Mouse (Mus musculus) midbrain, postnatal 0 days (tissue): Measurements from ENCODE around the gene Pcx. TPM values are rescaled to one million over a fixed set of nuclear protein-coding genes. Genes with fewer than 3 reads are reported as not detected.

Experiments
- ATAC-seq: fragments of 200-750 bp; cut with Nextera tagmentation; 2 replicates; pipeline ENCODE4 v1.8.0; 2017; ENCODE audit warnings: moderate number of reproducible peaks, mild to moderate bottlenecking, moderate TSS enrichment, moderate library complexity; ENCODE audit not compliant: low FRiP score
- DNase-seq: peaks from one replicate; pipeline ENCODE4 v3.0.0-alpha.2; 2015; ENCODE audit warnings: low spot score
- H3K27ac ChIP-seq: fragments of 300-500 bp; sonication (generic); 2 replicates; pipeline ENCODE4 v1.5.1; 2014; ENCODE audit warnings: low read depth, mild to moderate bottlenecking, low read length, mixed read lengths
- H3K27me3 ChIP-seq: fragments of 300-500 bp; sonication (generic); 2 replicates; pipeline ENCODE4 v1.6.1; 2014; ENCODE audit warnings: low read length, control low read depth, mixed read lengths; ENCODE audit not compliant: insufficient read depth
- H3K36me3 ChIP-seq: fragments of 300-500 bp; sonication (generic); 2 replicates; pipeline ENCODE4 v1.6.1; 2014; ENCODE audit warnings: low read length, control low read depth, mixed read lengths; ENCODE audit not compliant: insufficient read depth
- H3K4me1 ChIP-seq: fragments of 300-500 bp; sonication (generic); 2 replicates; pipeline ENCODE4 v1.6.1; 2014; ENCODE audit warnings: mild to moderate bottlenecking, control low read depth, antibody characterized with exemption, low read length, mixed read lengths; ENCODE audit not compliant: insufficient read depth
- H3K4me2 ChIP-seq: fragments of 300-500 bp; sonication (generic); 2 replicates; pipeline ENCODE4 v1.6.1; 2014; ENCODE audit warnings: low read depth, mild to moderate bottlenecking, low read length, mixed read lengths; ENCODE audit not compliant: poor library complexity, severe bottlenecking
- H3K4me3 ChIP-seq: fragments of 300-500 bp; sonication (generic); 2 replicates; pipeline ENCODE4 v1.5.1; 2014; ENCODE audit warnings: low read depth, mild to moderate bottlenecking, low read length, moderate library complexity
- H3K9ac ChIP-seq: fragments of 300-500 bp; sonication (generic); replicated peaks from 2 replicates; pipeline ENCODE4 v1.6.1; 2014; ENCODE audit warnings: mild to moderate bottlenecking, low read length, moderate library complexity, mixed read lengths; ENCODE audit not compliant: poor library complexity, severe bottlenecking
- H3K9me3 ChIP-seq: fragments of 300-500 bp; sonication (generic); 2 replicates; pipeline ENCODE4 v1.6.1; 2016; ENCODE audit warnings: low read length, control low read depth
- CTCF ChIP-seq: IDR thresholded peaks from 2 replicates; pipeline ENCODE4 v1.5.1; 2016; ENCODE audit warnings: antibody characterized with exemption, mild to moderate bottlenecking
- WGBS: fragments of 180-500 bp; shearing (Covaris S2); extraction: QIAGEN DNeasy Blood & Tissue Kit; methylation state at CpG from one replicate; pipeline ENCODE4 v1.1.7; 2014; 5-methylcytosine and 5-hydroxymethylcytosine counted together
- polyA plus RNA-seq: library from polyadenylated mRNA; unstranded; fragments of >200 nt; fragmentation: Nextera tagmentation; extraction: Ambion mirVana; gene quantifications from 2 replicates; pipeline ENCODE4 v1.2.1, GENCODE M21; 2015
- total RNA-seq: library from RNA; depleted of rRNA; stranded (reverse); fragments of >200 nt; gene quantifications from 2 replicates; pipeline ENCODE4 v1.2.3, GENCODE M21; 2014

Gene Pcx
- total and polyA plus RNA-seq, 2 experiments from 2014 or later, result 32.0 to 57.8 TPM

DNA sequence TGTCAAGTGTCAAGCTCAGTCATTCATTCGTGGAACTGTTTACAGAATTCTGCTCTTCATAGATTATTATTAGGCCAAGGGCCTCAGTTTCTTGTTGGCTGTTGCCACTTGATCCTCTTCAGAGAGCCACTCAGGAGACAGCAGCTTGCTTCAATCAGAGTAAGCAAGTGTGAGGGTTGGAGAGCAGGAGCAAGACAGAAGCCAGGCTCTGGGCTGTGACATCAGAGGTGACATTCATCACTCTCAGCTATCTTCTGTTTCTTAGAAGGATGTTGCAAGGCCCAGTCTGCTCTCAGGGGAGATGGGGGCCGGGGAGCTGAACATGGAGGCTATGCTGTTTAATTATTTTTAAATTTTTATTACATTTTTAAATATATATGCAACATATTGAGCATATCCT, 7.6 kb upstream of the Pcx start:
- H3K36me3 ChIP-seq, result no peaks in the 10 kb centered on the region
- no peaks in the 10 kb centered on the region for H3K4me1 ChIP-seq
- no peak for TF ChIP-seq CTCF
- no peak overlapping the region for H3K27ac ChIP-seq
- no peak for ATAC-seq
- H3K27me3 ChIP-seq, result no peaks in the 10 kb centered on the region
- no peak overlapping the region for H3K4me3 ChIP-seq
- 62% methylated on average over 2 of the region's 2 CpGs for WGBS
- no peak for DNase-seq
- H3K4me2 ChIP-seq, result no peak overlapping the region
- H3K9me3 ChIP-seq, result no peaks in the 10 kb centered on the region
- no peak overlapping the region for H3K9ac ChIP-seq

DNA sequence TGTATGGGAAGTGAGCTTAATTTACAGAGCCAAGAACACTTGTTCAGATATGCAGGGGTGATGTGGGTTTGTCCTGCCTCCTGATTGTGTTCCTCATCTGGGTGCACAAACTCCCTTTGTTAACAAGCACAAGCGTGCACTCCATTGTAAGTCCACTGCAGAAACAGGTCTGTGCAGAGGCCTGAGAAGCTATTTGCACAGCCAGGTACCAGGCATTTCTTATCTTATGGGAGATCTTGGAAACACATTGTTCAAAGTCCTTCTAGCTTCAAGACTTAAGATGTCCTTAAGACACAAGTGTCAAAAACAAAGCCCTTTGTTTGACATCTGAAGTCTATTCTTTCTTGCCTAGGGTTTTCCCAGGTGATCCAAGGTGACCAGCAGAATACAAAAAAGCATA, 5.4 kb upstream of the Pcx start:
- Histone ChIP-seq H3K27me3 (no peaks in the 10 kb centered on the region), H3K4me2 (no peak overlapping the region), H3K4me1 (no peaks in the 10 kb centered on the region), H3K4me3 (no peak overlapping the region), H3K36me3 (no peaks in the 10 kb centered on the region), H3K9ac (no peak overlapping the region), H3K9me3 (no peaks in the 10 kb centered on the region), H3K27ac (no peak overlapping the region)
- DNase-seq (no peak), ATAC-seq (no peak)
- WGBS, result 96% methylated on average over 1 of the region's 1 CpGs
- no peak for TF ChIP-seq CTCF

DNA sequence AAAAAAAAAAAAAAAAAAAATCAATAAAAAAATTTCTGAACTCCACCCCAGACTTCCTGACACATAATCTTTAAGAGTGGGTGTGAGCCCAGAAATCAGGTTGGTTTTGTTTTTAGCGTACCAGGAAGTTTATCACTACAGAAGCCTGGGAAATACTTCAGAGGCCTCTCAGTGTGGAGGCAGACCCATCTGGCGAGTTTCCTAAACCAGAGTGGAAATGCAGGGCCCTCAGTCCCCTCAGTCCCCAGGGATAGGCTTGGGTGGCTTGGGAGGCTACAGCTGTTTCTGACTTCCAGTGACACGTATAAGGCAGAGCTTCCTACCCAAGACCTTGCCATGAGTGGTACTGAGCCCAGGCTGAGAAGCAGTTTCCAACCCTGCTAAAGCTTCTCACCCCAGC, 2.5 kb upstream of the Pcx start:
- WGBS, result 62% methylated on average over 3 of the region's 3 CpGs
- Histone ChIP-seq H3K4me1 (no peaks in the 10 kb centered on the region), H3K9me3 (no peaks in the 10 kb centered on the region), H3K9ac (no peak overlapping the region), H3K4me3 (no peak overlapping the region), H3K27ac (no peak overlapping the region), H3K36me3 (no peaks in the 10 kb centered on the region), H3K27me3 (no peaks in the 10 kb centered on the region), H3K4me2 (no peak overlapping the region)
- ATAC-seq (no peak), DNase-seq (no peak)
- TF ChIP-seq CTCF, result no peak

DNA sequence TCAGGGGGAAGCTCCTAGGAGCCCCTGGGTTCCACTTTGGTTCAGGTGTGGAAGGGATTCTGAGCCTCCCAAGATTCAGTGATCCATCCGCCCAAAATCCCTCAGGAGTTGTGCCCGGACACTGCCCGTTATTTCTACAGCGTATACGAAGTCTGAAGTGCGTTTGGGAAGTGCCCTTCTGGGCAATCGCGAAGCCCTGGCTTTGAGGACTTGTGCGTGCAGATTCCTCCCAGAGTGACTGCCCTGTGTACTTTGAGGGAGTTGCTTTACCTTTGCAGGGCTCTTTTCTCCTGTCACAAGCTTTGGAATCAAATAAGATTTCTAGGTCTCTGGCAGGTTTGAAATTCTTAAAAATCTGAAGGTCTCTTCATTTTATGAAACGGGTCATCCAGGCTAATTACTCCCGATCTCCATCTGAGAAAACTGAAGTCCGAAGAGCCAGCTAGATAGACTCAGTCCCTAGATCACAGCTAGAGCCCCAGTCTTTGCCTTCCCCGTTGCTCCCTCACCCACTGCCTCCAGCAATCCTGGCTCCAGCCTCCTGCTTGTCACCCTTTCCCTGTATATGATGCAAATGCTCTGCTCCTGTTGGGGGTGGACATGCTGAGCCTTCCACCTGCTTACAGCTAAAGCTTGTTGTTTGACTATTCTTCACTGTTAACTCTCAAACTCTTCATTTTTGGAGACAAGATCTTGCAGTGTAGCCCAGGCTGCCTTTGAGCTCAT, 1.0 kb downstream of the Pcx start:
- H3K36me3 ChIP-seq, result no peaks in the 10 kb centered on the region
- ATAC-seq, result no peak
- H3K4me1 ChIP-seq, result no peaks in the 10 kb centered on the region
- H3K4me2 ChIP-seq, result peak overlapping the region; percentile 84
- WGBS, result 10% methylated on average over 13 of the region's 13 CpGs
- no peak for DNase-seq
- H3K4me3 ChIP-seq, result peak overlapping the region; percentile 70
- H3K27me3 ChIP-seq, result no peaks in the 10 kb centered on the region
- no peak overlapping the region for H3K27ac ChIP-seq
- no peaks in the 10 kb centered on the region for H3K9me3 ChIP-seq
- peak overlapping the region; percentile 51; the same call in 1 of the 2 replicates for H3K9ac ChIP-seq
- TF ChIP-seq CTCF, result no peak

DNA sequence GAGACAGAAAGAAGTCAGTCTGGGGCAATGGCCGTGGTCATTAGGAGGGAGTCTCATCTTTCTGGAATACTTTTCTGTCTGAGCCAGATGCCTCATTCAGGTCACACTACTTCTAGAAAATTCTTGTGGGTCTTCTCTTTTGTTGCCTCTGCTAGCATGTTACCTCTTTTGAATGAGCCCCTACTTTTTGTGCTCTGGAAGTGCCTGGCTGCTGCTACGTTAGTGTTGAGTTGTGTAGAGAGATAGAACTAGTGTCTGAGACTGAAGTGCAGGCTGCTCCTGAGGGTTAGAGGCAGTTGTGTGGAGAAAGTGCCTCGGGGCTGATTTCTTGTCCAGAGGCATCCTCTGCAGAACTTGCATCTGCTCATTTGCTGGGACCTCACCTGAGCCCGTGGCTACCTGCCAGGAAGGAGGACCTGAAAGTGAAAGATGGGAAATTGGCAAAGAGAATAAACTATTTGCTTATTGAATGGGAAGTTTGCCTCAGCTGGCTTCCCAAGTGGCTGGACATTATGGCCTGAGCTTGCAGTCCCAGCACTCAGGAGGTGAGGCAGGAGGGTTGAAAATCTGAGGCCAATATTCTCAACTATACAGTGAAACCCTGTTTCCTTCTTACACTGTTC, 3.1 kb downstream of the Pcx start:
- H3K36me3 ChIP-seq, result no peaks in the 10 kb centered on the region
- H3K27ac ChIP-seq, result no peak overlapping the region
- H3K9ac ChIP-seq, result no peak overlapping the region
- H3K9me3 ChIP-seq, result no peaks in the 10 kb centered on the region
- 70% methylated on average over 4 of the region's 4 CpGs for WGBS
- H3K4me3 ChIP-seq, result no peak overlapping the region
- TF ChIP-seq CTCF, result no peak
- H3K4me1 ChIP-seq, result no peaks in the 10 kb centered on the region
- DNase-seq (no peak), ATAC-seq (no peak)
- no peak overlapping the region for H3K4me2 ChIP-seq
- no peaks in the 10 kb centered on the region for H3K27me3 ChIP-seq

DNA sequence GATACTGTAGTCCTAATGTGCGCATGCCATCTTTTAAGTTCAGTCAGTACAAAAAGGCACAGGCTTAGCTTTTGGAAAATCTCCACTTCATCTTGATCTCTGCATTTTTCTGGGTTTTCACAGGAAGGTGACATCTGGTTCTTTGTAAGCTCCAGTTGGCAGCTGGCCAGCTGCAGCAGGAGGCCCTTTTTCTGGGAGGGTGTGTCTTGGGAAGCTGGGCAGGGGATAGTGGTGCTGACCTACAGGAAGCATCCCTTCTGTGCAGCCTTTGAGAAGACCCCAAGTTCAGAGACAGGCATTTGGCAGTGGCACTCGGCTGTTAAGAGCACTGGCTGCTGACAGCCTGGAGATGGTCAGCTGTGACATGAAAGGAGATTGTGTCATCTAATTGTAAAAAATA, 5.5 kb downstream of the Pcx start:
- Histone ChIP-seq H3K9ac (no peak overlapping the region), H3K4me1 (no peaks in the 10 kb centered on the region), H3K27me3 (no peaks in the 10 kb centered on the region), H3K4me2 (no peak overlapping the region), H3K9me3 (no peaks in the 10 kb centered on the region), H3K4me3 (no peak overlapping the region), H3K36me3 (no peaks in the 10 kb centered on the region), H3K27ac (no peak overlapping the region)
- ATAC-seq (no peak), DNase-seq (peak; percentile 59)
- no peak for TF ChIP-seq CTCF
- 36% methylated on average over 2 of the region's 2 CpGs for WGBS
